Mouse (Mus musculus): ENCODE measurements around the gene Tmem260.

Gene Tmem260

GRCm38 (mm10) chr14:48481591-48481990 lies 35.7 kb downstream of the Tmem260 start:
- no peak for DNase-seq (ENCODE audit: low spot score)

GRCm38 (mm10) chr14:48482762-48483161 lies 36.8 kb downstream of the Tmem260 start:
- no peak for DNase-seq (ENCODE audit: low spot score)

GRCm38 (mm10) chr14:48493896-48494295 lies 48.0 kb downstream of the Tmem260 start:
- DNase-seq (ENCODE audit: low spot score), result no peak

GRCm38 (mm10) chr14:48502573-48502972 lies 56.6 kb downstream of the Tmem260 start:
- DNase-seq (ENCODE audit: low spot score), result no peak

- DNase-seq (ENCODE audit: low spot score), result no peak
Observed at GRCm38 (mm10) chr14:48503691-48504565, 58.0 kb downstream of the Tmem260 start.

GRCm38 (mm10) chr14:48504566-48504950 lies 58.6 kb downstream of the Tmem260 start:
- no peak for DNase-seq (ENCODE audit: low spot score)

GRCm38 (mm10) chr14:48505606-48506005 lies 59.7 kb downstream of the Tmem260 start:
- no peak for DNase-seq (ENCODE audit: low spot score)

GRCm38 (mm10) chr14:48507376-48507775 lies 61.5 kb downstream of the Tmem260 start:
- no peak for DNase-seq (ENCODE audit: low spot score)

GRCm38 (mm10) chr14:48509131-48509530 lies 63.2 kb downstream of the Tmem260 start:
- no peak for DNase-seq (ENCODE audit: low spot score)

GRCm38 (mm10) chr14:48513098-48513823 lies 67.3 kb downstream of the Tmem260 start:
- no peak for DNase-seq (ENCODE audit: low spot score)

GRCm38 (mm10) chr14:48513824-48514493 lies 68.0 kb downstream of the Tmem260 start:
- no peak for DNase-seq (ENCODE audit: low spot score)

GRCm38 (mm10) chr14:48514620-48515019 lies 68.7 kb downstream of the Tmem260 start:
- DNase-seq (ENCODE audit: low spot score), result no peak

- no peak for DNase-seq (ENCODE audit: low spot score)
Observed at GRCm38 (mm10) chr14:48515538-48515937, 69.6 kb downstream of the Tmem260 start.

GRCm38 (mm10) chr14:48523361-48523760 lies 77.4 kb downstream of the Tmem260 start:
- no peak for DNase-seq (ENCODE audit: low spot score)

- DNase-seq (ENCODE audit: low spot score), result no peak
Observed at GRCm38 (mm10) chr14:48524135-48524534, 78.2 kb downstream of the Tmem260 start.

GRCm38 (mm10) chr14:48525055-48525454 lies 79.1 kb downstream of the Tmem260 start:
- DNase-seq (ENCODE audit: low spot score), result no peak

- DNase-seq (ENCODE audit: low spot score), result no peak
Observed at GRCm38 (mm10) chr14:48530629-48531028, 84.7 kb downstream of the Tmem260 start.

- DNase-seq (ENCODE audit: low spot score), result no peak
Observed at GRCm38 (mm10) chr14:48537795-48538766, 92.2 kb downstream of the Tmem260 start.

- DNase-seq (ENCODE audit: low spot score), result no peak
Observed at GRCm38 (mm10) chr14:48545166-48545565, 99.2 kb downstream of the Tmem260 start.

GRCm38 (mm10) chr14:48546009-48546408 lies 100.1 kb downstream of the Tmem260 start:
- no peak for DNase-seq (ENCODE audit: low spot score)

GRCm38 (mm10) chr14:48549703-48550102 lies 103.8 kb downstream of the Tmem260 start:
- DNase-seq (ENCODE audit: low spot score), result no peak

Data from urinary bladder, postnatal 10 days (tissue).